Mouse (Mus musculus) heart, postnatal 0 days (tissue): Measurements from ENCODE around the gene Hbq1b. TPM values are rescaled to one million over a fixed set of nuclear protein-coding genes. Genes with fewer than 3 reads are reported as not detected.
"Not testable (repeated sequence)": the region's sequence is repeated elsewhere in the genome, so short reads cannot be mapped to it uniquely, and the experiment has no call there.

Experiments used
- ATAC-seq: fragments of 200-750 bp; cut with Nextera tagmentation; 2 replicates; pipeline ENCODE4 v1.8.0; 2017; ENCODE audit warnings: low read depth, moderate number of reproducible peaks, moderate library complexity; ENCODE audit not compliant: insufficient read depth
- DNase-seq: peaks from one replicate; pipeline ENCODE4 v3.0.0-alpha.2; 2016; ENCODE audit warnings: low spot score
- H3K27ac ChIP-seq: fragments of 300-500 bp; sonication (generic); 2 replicates; pipeline ENCODE4 v1.5.1; 2014; ENCODE audit warnings: low read depth, mild to moderate bottlenecking
- H3K27me3 ChIP-seq: fragments of 300-500 bp; sonication (generic); 2 replicates; pipeline ENCODE4 v1.6.1; 2014; ENCODE audit warnings: low read length, mixed read lengths; ENCODE audit not compliant: control insufficient read depth, insufficient read depth
- H3K36me3 ChIP-seq: fragments of 300-500 bp; sonication (generic); replicated peaks from 2 replicates; pipeline ENCODE4 v1.6.1; 2014; ENCODE audit warnings: low read length, mixed read lengths; ENCODE audit not compliant: control insufficient read depth, insufficient read depth
- H3K4me1 ChIP-seq: fragments of 300-500 bp; sonication (generic); 2 replicates; pipeline ENCODE4 v1.6.1; 2014; ENCODE audit warnings: antibody characterized with exemption; ENCODE audit not compliant: control insufficient read depth, insufficient read depth
- H3K4me2 ChIP-seq: fragments of 300-500 bp; sonication (generic); 2 replicates; pipeline ENCODE4 v1.6.1; 2014; ENCODE audit warnings: low read depth, mild to moderate bottlenecking, low read length, moderate library complexity
- H3K4me3 ChIP-seq: fragments of 300-500 bp; sonication (generic); 2 replicates; pipeline ENCODE4 v1.5.1; 2014; ENCODE audit warnings: low read depth, low read length
- H3K9ac ChIP-seq: fragments of 300-500 bp; sonication (generic); replicated peaks from 2 replicates; pipeline ENCODE4 v1.6.1; 2014; ENCODE audit warnings: low read depth, low read length, mixed read lengths
- H3K9me3 ChIP-seq: fragments of 300-500 bp; sonication (generic); replicated peaks from 2 replicates; pipeline ENCODE4 v1.6.1; 2016; ENCODE audit warnings: low read length; ENCODE audit not compliant: control insufficient read depth
- CTCF ChIP-seq: IDR thresholded peaks from 2 replicates; pipeline ENCODE4 v1.5.1; 2016; ENCODE audit warnings: antibody characterized with exemption, control low read depth, low read depth
- EP300 ChIP-seq: IDR thresholded peaks from 2 replicates; pipeline ENCODE4 v1.6.1; 2016; ENCODE audit warnings: antibody characterized with exemption, low read depth
- WGBS: fragments of 180-500 bp; shearing (Covaris S2); extraction: QIAGEN DNeasy Blood & Tissue Kit; methylation state at CpG from one replicate; pipeline ENCODE4 v1.1.7; 2014; 5-methylcytosine and 5-hydroxymethylcytosine counted together
- polyA plus RNA-seq: library from polyadenylated mRNA; unstranded; fragments of >200 nt; fragmentation: Nextera tagmentation; extraction: Ambion mirVana; gene quantifications from 2 replicates; pipeline ENCODE4 v1.2.1, GENCODE M21; 2015
- total RNA-seq: library from RNA; depleted of rRNA; stranded (reverse); fragments of >200 nt; gene quantifications from 2 replicates; pipeline ENCODE4 v1.2.3, GENCODE M21; 2014; ENCODE audit warnings: low replicate concordance; rRNA removed

Hbq1b gene
- total RNA-seq (not detected in 2 replicates), polyA plus RNA-seq (0.38 and 0.90 TPM in 2 replicates)

DNA sequence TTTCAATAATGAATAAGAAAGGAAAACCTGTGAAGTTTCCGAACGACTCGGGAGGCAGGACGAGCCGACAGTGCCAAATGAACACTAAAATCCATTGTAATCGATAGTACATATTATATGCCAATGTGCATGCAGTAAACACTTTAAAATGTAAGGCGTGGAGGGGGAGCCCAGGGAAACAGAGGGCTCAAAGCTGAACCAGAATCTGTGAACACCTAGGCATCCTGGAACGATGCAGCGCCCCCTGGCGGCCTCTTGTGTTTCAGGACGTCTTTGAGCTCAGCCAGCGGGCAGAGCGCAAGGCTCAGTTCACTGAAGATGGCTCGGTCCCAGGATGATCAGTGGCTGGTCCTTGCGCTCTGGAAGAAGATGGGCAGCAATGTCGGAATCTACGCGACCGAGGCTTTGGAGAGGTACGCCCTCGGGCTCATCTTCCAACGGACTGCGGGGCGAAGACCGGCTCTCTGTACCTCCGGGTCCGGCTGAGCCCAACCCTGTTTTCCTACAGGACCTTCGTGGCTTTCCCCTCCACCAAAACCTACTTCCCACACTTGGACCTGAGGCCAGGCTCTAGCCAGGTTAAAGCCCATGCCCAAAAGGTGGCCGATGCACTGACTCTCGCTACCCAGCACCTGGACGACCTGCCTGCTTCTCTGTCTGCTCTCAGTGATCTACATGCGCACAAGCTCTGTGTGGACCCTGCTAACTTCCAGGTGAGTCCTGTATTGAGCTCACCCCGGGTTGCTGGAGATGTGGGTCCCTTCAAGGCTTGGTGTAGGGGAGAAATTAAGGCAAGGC lies at the start of gene Hbq1b:
Hbq1b (plus strand) TSS at position 271 of the 798 bp plus-strand sequence.
- peak; percentile 69 for TF ChIP-seq CTCF
- not testable (repeated sequence) for H3K9me3 ChIP-seq, H3K4me3 ChIP-seq, H3K27me3 ChIP-seq, H3K9ac ChIP-seq, H3K4me1 ChIP-seq, H3K27ac ChIP-seq, H3K36me3 ChIP-seq
- WGBS, result 21% methylated on average over 30 of the region's 33 CpGs
- DNase-seq, result peak; percentile 29
- ATAC-seq, result peak; percentile 55; the same call in 1 of the 2 replicates
- H3K4me2 ChIP-seq, result peak within 1 kb of the TSS; percentile 39; the same call in 1 of the 2 replicates

DNA sequence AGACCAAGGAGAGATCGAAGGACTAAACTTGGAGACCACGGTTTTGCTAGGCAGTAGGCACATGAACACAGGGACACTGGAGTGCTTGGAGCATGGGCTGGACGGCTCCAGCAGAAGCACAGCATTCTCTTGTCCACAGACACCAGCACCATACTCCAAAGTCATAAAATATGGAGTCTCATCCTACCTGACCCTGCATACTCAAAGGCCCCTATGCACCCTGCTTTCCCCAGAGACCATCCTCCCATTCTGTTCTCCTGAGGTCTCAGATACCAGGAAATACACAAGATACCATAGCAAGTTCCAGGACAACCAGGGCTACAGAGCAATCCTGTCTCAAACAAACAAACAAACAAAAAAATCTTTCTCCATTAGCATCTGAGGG lies 49.4 kb upstream of the Hbq1b start:
- Histone ChIP-seq H3K27ac (no peak overlapping the region), H3K9ac (no peak overlapping the region), H3K27me3 (no peaks in the 10 kb centered on the region), H3K4me3 (no peak overlapping the region), H3K4me1 (peaks cover 21% of the 10 kb centered on the region), H3K4me2 (no peak overlapping the region), H3K36me3 (peaks cover 49% of the 10 kb centered on the region), H3K9me3 (no peaks in the 10 kb centered on the region)
- 81% methylated on average over 3 of the region's 3 CpGs for WGBS
- ATAC-seq (no peak), DNase-seq (no peak)
- no peak for TF ChIP-seq CTCF
- TF ChIP-seq EP300, result no peak

DNA sequence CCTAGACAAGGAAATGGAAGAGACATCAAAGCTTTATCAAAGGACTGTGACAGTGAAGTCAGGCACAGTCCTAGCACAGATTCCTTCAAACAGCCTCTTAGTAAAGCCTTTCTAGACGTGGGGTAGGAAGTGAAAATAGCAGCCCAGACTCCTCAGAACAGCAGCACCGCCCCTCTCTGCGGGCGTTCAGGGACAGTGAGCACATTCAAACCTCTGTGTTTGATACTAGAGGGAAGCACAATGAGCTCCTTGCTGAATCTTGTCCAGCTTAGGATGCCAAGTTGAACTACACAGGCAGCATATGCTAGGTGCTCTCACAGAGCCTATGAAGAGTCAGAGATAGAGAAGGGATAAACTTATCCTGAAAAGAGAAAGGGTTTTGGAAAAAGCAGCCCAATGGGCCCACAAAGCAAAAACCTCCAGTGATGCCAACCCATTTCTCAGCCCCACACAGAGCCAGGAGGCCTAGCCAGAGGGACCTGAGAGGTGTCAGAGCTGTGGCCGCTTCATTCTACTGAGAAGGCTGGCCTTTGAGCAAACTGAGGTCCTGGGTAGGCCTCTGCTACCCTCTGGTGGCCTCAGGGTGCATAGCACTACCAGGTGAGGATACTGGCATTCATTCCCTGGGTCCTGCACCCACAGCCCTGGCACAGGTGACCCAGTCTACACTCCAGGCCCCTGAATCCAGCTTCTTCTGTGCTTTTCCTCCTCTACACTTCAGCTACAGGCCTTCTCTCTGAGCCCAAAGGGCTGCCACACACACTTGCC lies 48.5 kb upstream of the Hbq1b start:
- peaks cover 23% of the 10 kb centered on the region for H3K4me1 ChIP-seq
- 70% methylated on average over 5 of the region's 5 CpGs for WGBS
- ATAC-seq, result peak; percentile 67
- no peaks in the 10 kb centered on the region for H3K27me3 ChIP-seq
- no peak overlapping the region for H3K9ac ChIP-seq
- no peaks in the 10 kb centered on the region for H3K9me3 ChIP-seq
- peak; percentile 98 for TF ChIP-seq CTCF
- no peak for TF ChIP-seq EP300
- DNase-seq, result peak; percentile 63
- H3K4me2 ChIP-seq, result no peak overlapping the region
- no peak overlapping the region for H3K27ac ChIP-seq
- no peak overlapping the region for H3K4me3 ChIP-seq
- H3K36me3 ChIP-seq, result peaks cover 40% of the 10 kb centered on the region

DNA sequence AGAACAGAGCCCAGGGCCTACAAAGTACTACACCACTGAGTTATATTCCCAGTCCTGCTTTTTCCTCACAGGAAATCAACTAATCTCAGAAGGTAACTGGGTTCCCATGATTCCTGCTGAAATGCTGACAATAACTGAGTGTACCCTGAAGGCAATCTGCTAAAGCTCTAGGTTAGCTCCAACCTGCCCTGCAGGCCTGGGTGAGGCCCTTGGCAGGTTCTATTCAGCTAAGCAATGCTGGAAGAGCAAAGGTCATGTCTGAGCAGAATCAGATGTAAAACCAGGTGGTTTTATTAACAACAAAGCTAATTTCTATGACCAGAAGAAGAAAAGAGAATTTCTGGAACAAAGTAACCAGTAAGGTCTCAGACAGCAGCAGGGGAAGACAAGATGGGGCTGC lies 45.4 kb upstream of the Hbq1b start:
- H3K9me3 ChIP-seq, result no peaks in the 10 kb centered on the region
- TF ChIP-seq EP300 (no peak), CTCF (no peak)
- H3K9ac ChIP-seq, result no peak overlapping the region
- H3K4me2 ChIP-seq, result no peak overlapping the region
- peaks cover 39% of the 10 kb centered on the region; the same call in 1 of the 2 replicates for H3K36me3 ChIP-seq
- peaks cover 18% of the 10 kb centered on the region for H3K4me1 ChIP-seq
- no peak for DNase-seq
- H3K27me3 ChIP-seq, result no peaks in the 10 kb centered on the region
- no peak overlapping the region for H3K27ac ChIP-seq
- no peak for ATAC-seq
- H3K4me3 ChIP-seq, result no peak overlapping the region

DNA sequence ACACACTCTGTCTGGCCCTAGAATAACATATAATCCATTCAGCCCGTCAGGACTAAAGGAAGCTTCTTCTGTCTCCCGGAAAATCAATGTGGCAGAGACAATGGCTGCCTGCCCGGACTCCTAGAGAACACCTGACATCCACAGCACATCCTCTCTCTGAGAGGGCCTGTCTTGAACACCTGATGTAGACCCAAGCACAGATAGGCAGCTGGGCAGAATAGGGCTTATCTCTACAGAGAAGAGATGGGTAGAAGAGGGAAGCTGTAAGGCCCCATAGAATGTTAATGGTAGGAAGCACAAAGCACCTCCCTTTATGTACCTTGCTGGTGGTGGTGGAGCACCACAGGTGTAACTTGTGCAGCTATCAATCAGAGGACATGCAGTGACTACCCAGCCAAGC lies 44.6 kb upstream of the Hbq1b start:
- ATAC-seq (no peak), DNase-seq (no peak)
- Histone ChIP-seq H3K9ac (no peak overlapping the region), H3K27me3 (no peaks in the 10 kb centered on the region), H3K4me2 (no peak overlapping the region), H3K4me3 (no peak overlapping the region), H3K36me3 (peaks cover 46% of the 10 kb centered on the region), H3K27ac (no peak overlapping the region), H3K4me1 (peaks cover 13% of the 10 kb centered on the region; the same call in 1 of the 2 replicates), H3K9me3 (no peaks in the 10 kb centered on the region)
- WGBS, result 84% methylated on average over 3 of the region's 3 CpGs
- TF ChIP-seq EP300 (no peak), CTCF (no peak)
